Mouse (Mus musculus) brown adipose tissue, adult 24 weeks (tissue): ENCODE measurements around the gene Hist1h4h. TPM values are rescaled to one million over a fixed set of nuclear protein-coding genes. Genes with fewer than 3 reads are reported as not detected.
"Not testable (repeated sequence)": the region's sequence is repeated elsewhere in the genome, so short reads cannot be mapped to it uniquely, and the experiment has no call there.

Source experiments
- H3K27ac ChIP-seq: fragments of 200-500 bp; replicated peaks from 2 replicates; pipeline ENCODE4 v1.5.1; 2012; ENCODE audit warnings: low read depth, mild to moderate bottlenecking, low read length
- H3K4me1 ChIP-seq: fragments of 200-500 bp; 2 replicates; pipeline ENCODE4 v1.6.1; 2012; ENCODE audit warnings: low read length, mixed read lengths; ENCODE audit not compliant: control insufficient read depth, insufficient read depth, insufficient read length
- H3K4me3 ChIP-seq: fragments of 200-500 bp; 2 replicates; pipeline ENCODE4 v1.5.1; 2012; ENCODE audit warnings: low read depth, mild to moderate bottlenecking, low read length, moderate library complexity; ENCODE audit not compliant: insufficient read depth
- polyA plus RNA-seq: library from polyadenylated mRNA; stranded (reverse); fragments of >200 nt; gene quantifications from 2 replicates; pipeline ENCODE4 v1.2.4, GENCODE M21; 2012; ENCODE audit not compliant: missing spikeins, insufficient read depth, insufficient read length

The Hist1h4h gene
- polyA plus RNA-seq, 1 experiment, result 69.6 TPM

DNA sequence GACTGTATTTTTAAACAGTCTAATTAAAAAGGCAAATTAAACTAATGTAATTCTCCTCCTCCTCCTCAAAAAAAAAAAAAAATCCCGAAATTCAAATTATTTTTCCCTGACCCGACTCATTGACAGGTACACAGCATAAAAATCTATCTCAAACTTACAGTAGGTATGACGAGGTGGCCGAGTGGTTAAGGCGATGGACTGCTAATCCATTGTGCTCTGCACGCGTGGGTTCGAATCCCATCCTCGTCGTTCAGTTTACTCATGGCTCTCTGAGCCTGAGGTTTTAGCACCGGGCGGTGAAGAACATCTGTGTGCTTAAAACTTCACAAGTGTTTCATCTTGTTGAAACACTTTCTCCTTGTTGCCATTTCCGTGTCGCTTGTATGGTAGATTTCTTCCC is 9.1 kb upstream of the Hist1h4h start:
- Histone ChIP-seq H3K27ac (no peak overlapping the region), H3K4me3 (no peak overlapping the region), H3K4me1 (no peaks in the 10 kb centered on the region)

DNA sequence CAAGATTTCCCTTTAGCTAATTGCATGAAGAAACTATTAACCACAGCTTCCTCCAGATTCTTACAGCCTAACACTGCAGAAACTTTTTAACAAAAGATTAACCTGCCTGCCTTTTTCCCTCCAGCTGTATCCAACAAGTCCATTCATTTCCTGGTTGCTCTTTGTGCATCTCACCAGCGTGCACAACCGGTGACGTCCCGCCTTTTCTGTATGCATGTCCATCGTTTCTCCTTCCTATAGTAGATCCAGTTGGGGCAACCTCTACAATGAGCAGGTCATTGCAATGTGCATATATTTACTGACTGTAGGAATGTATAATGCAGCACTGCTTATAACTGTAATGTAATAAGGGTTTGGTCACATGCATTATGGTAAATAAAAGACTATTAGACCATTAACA is 6.9 kb upstream of the Hist1h4h start:
- no peaks in the 10 kb centered on the region for H3K4me1 ChIP-seq
- no peak overlapping the region for H3K4me3 ChIP-seq
- H3K27ac ChIP-seq, result no peak overlapping the region

DNA sequence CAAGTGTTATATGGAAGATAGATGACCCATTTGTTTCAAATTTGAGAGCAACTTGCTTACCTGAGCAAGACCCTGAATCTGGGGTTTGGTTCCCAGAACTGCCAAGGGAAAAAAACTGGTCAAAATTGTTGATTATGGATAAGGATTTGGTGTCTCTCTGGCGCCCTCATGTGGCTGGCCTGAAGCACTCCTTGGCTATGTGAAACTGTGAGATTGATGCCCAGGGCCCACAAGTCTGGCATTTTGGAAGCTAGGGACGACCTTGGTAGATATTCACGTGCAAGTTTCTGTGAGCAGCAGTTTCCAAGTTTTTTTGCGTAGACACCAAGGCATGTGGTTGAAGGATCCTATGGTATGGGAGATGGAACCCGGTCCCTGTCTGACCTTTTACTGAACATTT is 6.2 kb upstream of the Hist1h4h start:
- no peak overlapping the region for H3K4me3 ChIP-seq
- H3K27ac ChIP-seq, result no peak overlapping the region
- H3K4me1 ChIP-seq, result no peaks in the 10 kb centered on the region

DNA sequence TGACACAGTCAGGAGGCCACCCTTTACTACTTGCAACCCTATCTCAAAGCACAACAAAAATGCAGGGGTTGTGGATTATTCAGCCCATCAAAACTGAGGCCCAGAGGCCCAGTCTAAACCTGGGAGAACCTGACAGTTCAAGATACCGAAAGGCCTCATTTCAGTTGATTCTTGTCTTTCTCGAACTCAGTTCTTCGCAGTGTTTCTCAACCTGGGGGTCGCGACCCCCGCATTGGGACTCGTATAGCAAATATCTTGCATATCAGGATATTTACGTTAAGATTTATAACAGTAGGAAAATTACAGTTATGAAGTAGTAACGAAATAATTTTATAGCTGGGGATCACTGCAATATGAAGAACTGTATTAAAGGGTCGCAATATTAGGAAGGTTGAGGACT is 4.9 kb upstream of the Hist1h4h start:
- no peaks in the 10 kb centered on the region for H3K4me1 ChIP-seq
- no peak overlapping the region for H3K27ac ChIP-seq
- no peak overlapping the region for H3K4me3 ChIP-seq

DNA sequence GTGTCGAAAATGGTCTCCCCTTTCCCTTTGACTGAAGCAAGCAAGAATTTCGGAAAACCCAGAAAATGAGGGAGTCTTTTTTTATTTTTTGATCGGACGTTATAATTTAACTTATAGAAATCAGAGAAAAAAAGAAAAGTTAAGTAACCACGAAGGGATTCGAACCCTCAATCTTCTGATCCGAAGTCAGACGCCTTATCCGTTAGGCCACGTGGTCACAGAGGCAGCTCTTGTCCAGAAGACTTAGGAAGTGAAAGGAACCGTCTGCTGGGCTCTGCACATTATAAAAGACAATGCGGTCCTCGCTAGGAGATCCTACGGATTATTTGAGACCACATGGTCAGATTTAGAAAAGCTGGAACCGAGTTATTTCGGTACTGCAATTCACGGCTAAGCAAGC is 4.5 kb upstream of the Hist1h4h start:
- Histone ChIP-seq H3K4me1 (no peaks in the 10 kb centered on the region), H3K27ac (no peak overlapping the region), H3K4me3 (peak overlapping the region; percentile 63)

DNA sequence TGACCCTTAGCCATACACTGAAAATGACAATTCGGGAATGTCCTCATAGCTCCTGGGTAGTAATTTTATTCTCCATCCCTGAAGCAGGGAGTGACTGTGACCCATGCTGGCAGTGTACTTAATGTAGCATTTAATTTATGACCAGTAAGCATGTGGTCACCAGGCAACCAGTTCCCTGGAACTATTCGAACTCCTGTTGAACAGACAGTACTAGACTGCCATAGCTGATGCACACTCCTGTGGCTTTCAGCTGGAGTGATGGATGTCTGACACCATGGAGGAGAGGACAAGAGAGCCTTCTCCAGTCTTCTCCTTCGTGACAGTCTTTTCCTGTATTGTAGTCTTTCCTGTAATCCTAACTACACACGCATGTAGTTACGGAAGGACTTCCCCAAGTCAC is 1.8 kb upstream of the Hist1h4h start:
- Histone ChIP-seq H3K27ac (no peak overlapping the region), H3K4me3 (no peak overlapping the region), H3K4me1 (peaks cover 6% of the 10 kb centered on the region)

DNA sequence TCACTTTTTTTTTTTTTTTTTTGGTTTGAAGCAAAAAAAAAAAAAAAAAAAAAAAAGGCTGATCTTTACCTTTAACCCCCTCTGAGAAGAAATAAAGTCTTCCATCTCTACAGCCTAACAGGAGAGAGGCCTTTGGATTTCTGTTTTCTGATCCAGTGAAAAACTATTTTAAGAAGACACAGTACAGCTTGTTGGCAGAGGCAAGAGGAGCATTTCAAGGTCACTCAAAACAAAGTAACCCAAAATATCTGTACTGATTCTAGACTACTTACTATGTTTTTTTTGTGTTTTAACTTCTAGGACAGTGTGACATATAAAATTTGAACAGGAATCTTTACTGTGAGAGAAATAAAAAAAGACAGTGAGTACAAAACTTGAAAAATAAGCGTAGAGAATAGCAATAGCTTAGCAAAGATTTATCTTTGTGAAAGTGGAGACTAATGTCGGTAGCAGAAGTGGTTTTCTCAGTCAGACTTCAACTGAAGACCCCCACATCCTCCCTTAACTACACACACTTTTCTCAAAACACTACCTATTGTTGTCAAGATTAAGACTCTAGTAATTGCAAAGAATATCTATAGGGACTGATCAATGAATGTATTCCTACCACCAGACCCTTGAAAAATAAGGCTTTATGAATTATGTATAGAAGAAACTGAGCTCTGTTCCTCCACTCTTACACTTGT is 1.2 kb upstream of the Hist1h4h start:
- H3K27ac ChIP-seq, result no peak overlapping the region
- peak overlapping the region; percentile 59; the same call in 1 of the 2 replicates for H3K4me3 ChIP-seq
- peaks cover 8% of the 10 kb centered on the region for H3K4me1 ChIP-seq

DNA sequence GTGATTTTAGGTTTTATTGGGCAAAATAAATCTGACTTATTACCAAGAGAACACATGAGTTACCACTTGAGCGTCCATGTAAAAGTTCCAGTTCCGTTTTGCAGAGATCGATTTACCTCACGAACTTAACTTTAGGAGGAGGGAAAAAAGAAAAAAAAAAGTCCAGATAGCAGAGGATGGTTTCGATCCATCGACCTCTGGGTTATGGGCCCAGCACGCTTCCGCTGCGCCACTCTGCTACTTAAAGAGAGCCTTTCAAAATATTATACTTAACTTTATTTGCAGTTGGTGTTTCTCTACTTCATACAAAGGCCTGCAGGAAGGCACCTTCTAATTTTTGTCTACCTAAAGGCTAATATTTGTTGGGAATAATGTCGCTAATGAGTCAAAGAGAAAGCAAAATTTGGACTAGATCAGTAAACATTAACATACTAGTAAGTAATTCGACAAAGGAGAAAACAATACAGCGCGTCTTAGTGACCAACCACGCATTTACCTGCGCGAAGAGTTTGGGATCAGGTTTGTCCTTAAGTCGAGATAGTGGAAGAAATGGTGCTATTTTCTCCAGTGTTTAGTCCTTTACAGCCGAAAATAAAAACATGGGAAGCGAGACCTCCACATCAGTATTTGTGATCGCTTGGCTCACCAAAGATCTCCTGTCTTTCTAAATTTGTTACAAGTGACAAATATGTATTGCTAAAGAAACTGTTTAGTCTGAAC is 509 bp upstream of the Hist1h4h start:
- Histone ChIP-seq H3K27ac (peak overlapping the region; percentile 88), H3K4me1 (peaks cover 8% of the 10 kb centered on the region), H3K4me3 (peak overlapping the region; percentile 59)

DNA sequence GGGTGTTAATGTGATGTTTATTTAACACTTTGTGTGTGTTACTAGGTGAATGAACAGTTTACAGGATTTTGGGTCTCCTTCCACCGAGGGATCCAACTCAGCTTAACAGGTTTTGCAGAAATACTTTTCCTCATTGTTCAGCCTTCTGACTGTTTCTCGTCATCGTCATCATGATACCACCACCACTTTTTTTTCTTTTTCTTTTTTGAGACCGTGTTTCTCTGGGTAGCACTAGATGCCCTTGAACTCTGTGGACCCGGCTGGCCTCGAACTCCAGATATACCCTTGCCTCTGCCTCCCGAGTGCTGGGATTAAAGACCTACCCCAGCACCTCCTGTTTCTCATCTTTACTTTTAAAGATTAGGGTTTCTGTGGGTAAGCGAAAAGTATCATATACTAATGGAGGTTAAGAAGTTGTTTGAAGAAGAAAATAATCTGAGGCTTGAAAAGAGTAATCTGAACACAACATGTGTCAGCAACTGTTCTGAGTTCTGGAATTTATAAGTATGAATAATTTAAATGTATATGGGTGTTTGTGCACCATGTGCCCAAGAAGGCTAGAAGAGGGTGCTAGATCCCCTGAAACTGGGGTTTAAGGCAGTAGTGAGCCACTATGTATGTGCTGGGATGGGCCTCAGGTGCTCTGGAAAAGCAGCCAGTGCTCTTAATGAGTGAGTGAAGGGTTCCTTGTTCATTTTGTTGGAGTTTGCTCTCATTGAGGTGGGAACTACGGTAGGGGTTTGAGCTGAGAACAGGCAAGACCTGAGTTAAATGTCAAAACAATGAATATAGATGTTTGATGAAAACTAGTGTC is 1.6 kb downstream of the Hist1h4h start:
- Histone ChIP-seq H3K27ac (no peak overlapping the region), H3K4me1 (peaks cover 8% of the 10 kb centered on the region), H3K4me3 (peak overlapping the region; percentile 24)

DNA sequence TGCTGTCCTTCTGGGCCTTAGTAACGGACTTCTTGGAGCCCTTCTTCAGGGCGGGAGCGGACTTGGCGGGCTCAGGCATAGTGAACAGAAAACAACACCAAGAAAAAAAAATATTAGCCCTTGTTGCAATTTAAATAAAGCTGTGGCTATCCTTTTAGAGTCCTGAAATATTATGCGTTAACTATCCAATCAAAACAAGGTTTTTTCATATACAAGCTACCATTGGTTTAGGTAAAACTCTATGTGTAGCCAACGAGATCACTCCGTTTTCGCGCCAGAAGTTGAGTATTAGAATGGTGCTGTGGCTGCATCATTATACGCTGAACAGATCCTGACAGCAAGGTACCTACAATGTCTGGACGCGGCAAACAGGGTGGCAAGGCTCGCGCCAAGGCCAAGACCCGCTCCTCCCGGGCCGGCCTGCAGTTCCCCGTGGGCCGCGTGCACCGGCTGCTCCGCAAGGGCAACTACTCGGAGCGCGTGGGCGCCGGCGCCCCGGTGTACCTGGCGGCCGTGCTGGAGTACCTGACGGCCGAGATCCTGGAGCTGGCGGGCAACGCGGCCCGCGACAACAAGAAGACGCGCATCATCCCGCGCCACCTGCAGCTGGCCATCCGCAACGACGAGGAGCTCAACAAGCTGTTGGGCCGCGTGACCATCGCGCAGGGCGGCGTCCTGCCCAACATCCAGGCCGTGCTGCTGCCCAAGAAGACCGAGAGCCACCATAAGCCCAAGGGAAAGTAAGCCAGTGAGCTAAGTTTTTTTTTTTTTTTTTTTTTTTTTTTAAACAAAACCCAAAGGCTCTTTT is 2.9 kb downstream of the Hist1h4h start, which contains the start of gene Hist1h2af:
Gene Hist1h2af (plus strand): TSS at position 347 of the 808 bp plus-strand sequence.
- H3K4me3 ChIP-seq, result peak within 1 kb of the TSS; percentile 39

DNA sequence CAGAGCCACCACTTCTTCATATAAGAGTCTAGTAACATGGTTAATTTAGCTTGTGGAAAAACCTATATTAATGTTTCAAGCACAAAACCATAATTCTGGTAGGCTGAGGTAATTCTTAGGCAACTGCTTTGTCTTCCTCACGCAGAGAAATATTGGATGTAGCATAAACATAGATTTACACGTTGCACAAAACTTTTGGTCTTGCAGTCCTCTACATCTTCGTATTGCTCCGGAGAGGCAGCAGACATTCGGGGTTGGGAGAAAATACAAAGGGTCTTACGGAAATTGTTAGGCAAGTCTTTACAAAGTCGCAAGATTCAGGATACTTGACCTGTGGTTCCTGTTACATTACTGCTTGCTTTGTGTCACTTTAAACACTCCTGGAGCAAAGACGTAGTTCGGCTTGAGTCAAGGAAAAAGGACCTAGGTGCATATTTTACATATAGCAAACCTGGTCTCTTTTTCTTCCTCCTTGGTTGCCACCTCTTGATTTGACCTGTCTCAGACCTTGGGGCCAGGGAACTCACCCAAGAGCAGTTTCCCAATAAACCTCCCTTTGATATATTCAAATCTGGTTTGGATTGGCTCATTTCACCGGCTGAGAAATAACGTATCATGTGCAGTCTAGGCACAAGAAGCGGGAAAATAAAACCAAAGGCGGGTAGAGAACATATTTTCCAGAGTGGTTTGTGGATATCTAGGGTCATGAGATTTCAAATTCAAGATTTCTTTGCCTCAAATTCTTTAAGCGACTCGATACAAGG is 3.7 kb downstream of the Hist1h4h start:
- Histone ChIP-seq H3K27ac (0 out of 2 replicates have a peak overlapping the region, but pooled peaks have one; percentile 2), H3K4me3 (peak overlapping the region; percentile 34)

More for the DNA sequence above, 2.9 kb downstream of the Hist1h4h start, which contains the start of gene Hist1h2af:
- H3K4me1 ChIP-seq, result not testable (repeated sequence)
- H3K27ac ChIP-seq, result 0 out of 2 replicates have a peak within 1 kb of the TSS, but pooled peaks have one; percentile 2

DNA sequence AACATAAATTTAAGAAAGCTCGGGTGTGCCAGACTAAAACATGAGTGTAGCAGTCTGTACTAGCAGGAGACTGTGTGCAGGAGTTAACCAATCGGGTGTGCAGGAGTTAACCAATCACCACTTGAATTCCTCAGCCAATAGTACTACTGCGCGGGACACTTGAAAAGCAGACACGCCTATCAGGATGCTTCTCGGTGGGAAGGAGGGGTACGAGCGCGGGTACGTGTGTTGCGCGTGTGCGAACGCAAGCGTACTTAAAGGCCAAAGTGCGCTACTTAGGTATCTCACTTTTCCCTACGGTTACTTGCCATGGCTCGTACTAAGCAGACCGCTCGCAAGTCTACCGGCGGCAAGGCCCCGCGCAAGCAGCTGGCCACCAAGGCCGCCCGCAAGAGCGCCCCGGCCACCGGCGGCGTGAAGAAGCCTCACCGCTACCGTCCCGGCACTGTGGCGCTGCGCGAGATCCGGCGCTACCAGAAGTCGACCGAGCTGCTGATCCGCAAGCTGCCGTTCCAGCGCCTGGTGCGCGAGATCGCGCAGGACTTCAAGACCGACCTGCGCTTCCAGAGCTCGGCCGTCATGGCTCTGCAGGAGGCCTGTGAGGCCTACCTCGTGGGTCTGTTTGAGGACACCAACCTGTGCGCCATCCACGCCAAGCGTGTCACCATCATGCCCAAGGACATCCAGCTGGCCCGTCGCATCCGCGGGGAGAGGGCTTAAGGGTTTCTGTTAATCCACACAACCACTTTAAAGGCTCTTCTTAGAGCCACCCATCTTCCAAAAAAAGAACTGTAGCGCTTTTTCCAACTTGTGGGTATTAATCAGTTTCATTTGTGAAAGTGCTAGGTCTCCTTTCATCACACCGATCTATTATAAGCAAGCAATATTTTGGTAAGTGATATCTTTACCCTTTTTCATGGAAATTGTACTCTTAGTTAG is 4.6 kb downstream of the Hist1h4h start, which contains the start of gene Hist1h3g:
Gene Hist1h3g (plus strand): TSS at position 286 of the 939 bp plus-strand sequence.
- Histone ChIP-seq H3K27ac (0 out of 2 replicates have a peak within 1 kb of the TSS, but pooled peaks have one; percentile 2), H3K4me3 (peak within 1 kb of the TSS; percentile 57)
- H3K4me1 ChIP-seq, result not testable (repeated sequence)

More for the DNA sequence above, 3.7 kb downstream of the Hist1h4h start:
- peaks cover 8% of the 10 kb centered on the region for H3K4me1 ChIP-seq
